8 mouse cellular contexts compared by ENCODE assay signal in the genomic region with DNA sequence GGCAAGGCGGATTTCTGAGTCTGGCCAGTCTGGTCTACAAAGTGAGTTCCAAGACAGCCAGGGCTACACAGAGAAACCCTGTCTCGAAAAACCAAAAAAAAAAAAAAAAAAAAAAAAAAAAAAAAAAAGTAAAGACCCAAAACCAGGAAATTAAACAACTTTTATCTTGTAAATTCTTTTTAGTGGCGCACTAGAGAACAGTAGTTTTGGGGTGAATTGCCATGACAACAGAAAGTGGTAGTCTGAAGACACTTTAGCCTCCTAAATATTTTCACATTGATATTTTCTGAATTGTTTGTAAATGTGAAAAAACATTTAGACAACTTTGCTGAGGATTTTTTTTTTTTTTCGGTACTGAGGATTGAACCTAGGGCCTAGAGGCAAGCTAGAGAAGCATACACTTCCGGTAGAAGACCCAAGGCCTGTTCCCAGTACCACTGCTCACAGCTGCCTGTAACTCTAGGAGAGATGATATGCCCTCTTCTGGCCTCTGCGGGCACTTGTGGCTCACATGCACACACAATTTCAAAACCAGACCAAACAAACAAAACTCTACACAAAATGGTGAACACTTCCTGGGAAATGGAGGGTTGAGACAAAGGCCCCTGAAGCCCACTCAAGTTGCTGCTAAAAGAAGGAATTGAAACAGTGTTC. TPM values are rescaled to one million over a fixed set of nuclear protein-coding genes. Genes with fewer than 3 reads are reported as not detected.
A peak's percentile ranks its signal among the peaks of the same experiment; 100 is the strongest.
DNase-seq lines count a peak whose midpoint lies in the region; ATAC-seq and TF ChIP-seq lines count a peak whose summit lies in the region.

No protein-coding gene starts in this region.

- H3K36me3 ChIP-seq in thymus, adult 2 months (ENCODE audit: control insufficient read depth, insufficient read depth, low read length) = peaks cover 29% of the 10 kb centered on the region
- peaks cover 46% of the 10 kb centered on the region for H3K36me3 ChIP-seq in limb, embryonic 13.5 days
- peaks cover 15% of the 10 kb centered on the region; the same call in 1 of the 2 replicates for H3K36me3 ChIP-seq in stomach, postnatal 0 days (ENCODE audit: control insufficient read depth, insufficient read depth, low read length)

- TF ChIP-seq EP300 in stomach, postnatal 0 days (optimal IDR thresholded peaks at IDR 0.05) = no peak

- H3K4me2 ChIP-seq in limb, embryonic 13.5 days (replicated peaks) = peak overlapping the region; percentile 58
- H3K4me2 ChIP-seq in stomach, postnatal 0 days (replicated peaks; ENCODE audit: low read depth) = peak overlapping the region; percentile 42; the same call in 1 of the 2 replicates

- no peak for TF ChIP-seq CTCF in thymus, adult 2 months (IDR thresholded peaks at IDR 0.05; ENCODE audit: borderline replicate concordance, control insufficient read depth, extremely low read depth, insufficient read depth, low read length, poor library complexity)
- peak; percentile 35 for TF ChIP-seq CTCF in stomach, postnatal 0 days (IDR thresholded peaks at IDR 0.05; ENCODE audit: low read depth)

- no peaks in the 10 kb centered on the region for H3K9me3 ChIP-seq in limb, embryonic 13.5 days
- no peaks in the 10 kb centered on the region for H3K9me3 ChIP-seq in stomach, postnatal 0 days (ENCODE audit: control insufficient read depth, low read length)

- no peak overlapping the region for H3K9ac ChIP-seq in limb, embryonic 13.5 days
- H3K9ac ChIP-seq in stomach, postnatal 0 days (ENCODE audit: low read length) = no peak overlapping the region

- H3K4me1 ChIP-seq in thymus, adult 2 months (replicated peaks; ENCODE audit: control insufficient read depth, insufficient read depth, low read length) = peaks cover 8% of the 10 kb centered on the region
- peaks cover 10% of the 10 kb centered on the region for H3K4me1 ChIP-seq in limb, embryonic 13.5 days
- no peaks in the 10 kb centered on the region for H3K4me1 ChIP-seq in stomach, postnatal 0 days (replicated peaks; ENCODE audit: control insufficient read depth, insufficient read depth)

- peak overlapping the region; percentile 92 for H3K27ac ChIP-seq in thymus, adult 2 months (ENCODE audit: control insufficient read depth, insufficient read depth, low read length)
- peak overlapping the region; percentile 53; the same call in 1 of the 2 replicates for H3K27ac ChIP-seq in limb, embryonic 13.5 days
- no peak overlapping the region; the same call in 1 of the 2 replicates for H3K27ac ChIP-seq in stomach, postnatal 0 days (replicated peaks)

- no peaks in the 10 kb centered on the region for H3K27me3 ChIP-seq in thymus, adult 2 months (ENCODE audit: control insufficient read depth, insufficient read depth, low read length)
- H3K27me3 ChIP-seq in limb, embryonic 13.5 days = no peaks in the 10 kb centered on the region
- H3K27me3 ChIP-seq in stomach, postnatal 0 days (ENCODE audit: control insufficient read depth, insufficient read depth, low read length) = no peaks in the 10 kb centered on the region

- H3K4me3 ChIP-seq in thymus, adult 2 months (ENCODE audit: control insufficient read depth, insufficient read depth, low read length) = no peak overlapping the region
- H3K4me3 ChIP-seq in limb, embryonic 13.5 days = no peak overlapping the region
- H3K4me3 ChIP-seq in stomach, postnatal 0 days (ENCODE audit: low read depth, low read length) = no peak overlapping the region

- WGBS in thymus, adult 2 months = 76% methylated on average over 6 of the region's 6 CpGs
- 83% methylated on average over 6 of the region's 6 CpGs for WGBS in limb, embryonic 13.5 days
- 82% methylated on average over 6 of the region's 6 CpGs for WGBS in stomach, postnatal 0 days

- peak; percentile 6 for DNase-seq in embryo, embryonic 10.5 days (ENCODE audit: low spot score)
- DNase-seq in embryo, embryonic 9.5 days (ENCODE audit: extremely low spot score) = no peak
- no peak for DNase-seq in thymus, adult 2 months
- no peak for DNase-seq in thymus, postnatal 36 days
- DNase-seq in stomach, postnatal 0 days (ENCODE audit: low spot score) = no peak
- no peak for DNase-seq in layer of hippocampus, postnatal 14 days (ENCODE audit: low spot score in 2 of 2)

- TF ChIP-seq POLR2A in thymus, adult 2 months (IDR thresholded peaks at IDR 0.05; ENCODE audit: control insufficient read depth, extremely low read depth, insufficient read depth, low read length, poor library complexity) = no peak

- no peak for ATAC-seq in limb, embryonic 13.5 days (ENCODE audit: low FRiP score, low read depth)
- no peak for ATAC-seq in stomach, postnatal 0 days (ENCODE audit: low FRiP score, low TSS enrichment)
- no peak for ATAC-seq in granulocyte monocyte progenitor cell, adult 5-6 weeks (replicated peaks; ENCODE audit: poor library complexity, severe bottlenecking)

RNA-seq across cellular contexts. Expression of gene Rab5b, which starts 1.1 kb away (rescaled TPM):
- 73.8 and 86.1 TPM in 2 replicates for polyA plus RNA-seq in thymus, adult 2 months (2012; rRNA removed)
- 83.5 and 87.5 TPM in 2 replicates for polyA plus RNA-seq in limb, embryonic 13.5 days (2015; fragmentation: Nextera tagmentation; extraction: Ambion mirVana)
- polyA plus RNA-seq in stomach, postnatal 0 days (2015; fragmentation: Nextera tagmentation; extraction: Ambion mirVana) = 54.0 and 59.4 TPM in 2 replicates
- 100 to 1,000 TPM; 127 to 133 TPM for total RNA-seq in layer of hippocampus, postnatal 14 days (2021)
- 43.7 and 43.8 TPM in 2 replicates for total RNA-seq in granulocyte monocyte progenitor cell, adult 5-6 weeks (2014; fragmentation: Nextera tagmentation)
- 45.7 and 58.0 TPM in 2 replicates for total RNA-seq in granulocyte monocyte progenitor cell, adult 5-6 weeks (2017)

RNA-seq across cellular contexts. Expression of gene Pmel, which starts 6.8 kb away (rescaled TPM):
- 1.0 TPM in 2 replicates for polyA plus RNA-seq in thymus, adult 2 months (2012; rRNA removed)
- polyA plus RNA-seq in limb, embryonic 13.5 days (2015; fragmentation: Nextera tagmentation; extraction: Ambion mirVana) = 2.2 and 2.3 TPM in 2 replicates
- 1.4 and 2.0 TPM in 2 replicates for polyA plus RNA-seq in stomach, postnatal 0 days (2015; fragmentation: Nextera tagmentation; extraction: Ambion mirVana)
- 1 to 10 TPM; 1.5 to 1.6 TPM for total RNA-seq in layer of hippocampus, postnatal 14 days (2021)
- total RNA-seq in granulocyte monocyte progenitor cell, adult 5-6 weeks (2014; fragmentation: Nextera tagmentation) = 0.28 and 2.6 TPM in 2 replicates
- total RNA-seq in granulocyte monocyte progenitor cell, adult 5-6 weeks (2017) = 0.52 and 1.6 TPM in 2 replicates

RNA-seq across cellular contexts. Expression of gene Cdk2, which starts 7.6 kb away (rescaled TPM):
- 87.6 and 100 TPM in 2 replicates for polyA plus RNA-seq in thymus, adult 2 months (2012; rRNA removed)
- 132 and 134 TPM in 2 replicates for polyA plus RNA-seq in limb, embryonic 13.5 days (2015; fragmentation: Nextera tagmentation; extraction: Ambion mirVana)
- polyA plus RNA-seq in stomach, postnatal 0 days (2015; fragmentation: Nextera tagmentation; extraction: Ambion mirVana) = 33.1 and 33.4 TPM in 2 replicates
- 1 to 10 TPM; 6.1 to 9.3 TPM for total RNA-seq in layer of hippocampus, postnatal 14 days (2021)
- 101 and 134 TPM in 2 replicates for total RNA-seq in granulocyte monocyte progenitor cell, adult 5-6 weeks (2014; fragmentation: Nextera tagmentation)
- total RNA-seq in granulocyte monocyte progenitor cell, adult 5-6 weeks (2017) = 60.3 and 73.1 TPM in 2 replicates

RNA-seq across cellular contexts. Expression of gene Suox, which starts 23.3 kb away (rescaled TPM):
- 19.1 and 21.3 TPM in 2 replicates for polyA plus RNA-seq in thymus, adult 2 months (2012; rRNA removed)
- polyA plus RNA-seq in limb, embryonic 13.5 days (2015; fragmentation: Nextera tagmentation; extraction: Ambion mirVana) = 22.0 TPM in 2 replicates
- polyA plus RNA-seq in stomach, postnatal 0 days (2015; fragmentation: Nextera tagmentation; extraction: Ambion mirVana) = 20.3 and 21.4 TPM in 2 replicates
- total RNA-seq in layer of hippocampus, postnatal 14 days (2021) = 10 to 100 TPM; 12.2 to 12.6 TPM
- 3.5 and 4.1 TPM in 2 replicates for total RNA-seq in granulocyte monocyte progenitor cell, adult 5-6 weeks (2014; fragmentation: Nextera tagmentation)
- total RNA-seq in granulocyte monocyte progenitor cell, adult 5-6 weeks (2017) = 5.9 and 8.1 TPM in 2 replicates

RNA-seq across cellular contexts. Expression of gene Dgka, which starts 47.5 kb away (rescaled TPM):
- 326 and 374 TPM in 2 replicates for polyA plus RNA-seq in thymus, adult 2 months (2012; rRNA removed)
- 12.0 and 12.1 TPM in 2 replicates for polyA plus RNA-seq in limb, embryonic 13.5 days (2015; fragmentation: Nextera tagmentation; extraction: Ambion mirVana)
- 14.6 and 15.7 TPM in 2 replicates for polyA plus RNA-seq in stomach, postnatal 0 days (2015; fragmentation: Nextera tagmentation; extraction: Ambion mirVana)
- 10 to 100 TPM; 10.4 to 10.5 TPM for total RNA-seq in layer of hippocampus, postnatal 14 days (2021)
- 13.2 and 15.8 TPM in 2 replicates for total RNA-seq in granulocyte monocyte progenitor cell, adult 5-6 weeks (2014; fragmentation: Nextera tagmentation)
- total RNA-seq in granulocyte monocyte progenitor cell, adult 5-6 weeks (2017) = 9.4 and 12.0 TPM in 2 replicates
